Mouse (Mus musculus) stomach, embryonic 14.5 days (tissue): ENCODE data around the gene Rcan1. TPM values are rescaled to one million over a fixed set of nuclear protein-coding genes. Genes with fewer than 3 reads are reported as not detected.

Experiments
- ATAC-seq: fragments of 200-750 bp; cut with Nextera tagmentation; 2 replicates; pipeline ENCODE4 v1.8.0; 2017; ENCODE audit warnings: low read depth, moderate TSS enrichment; ENCODE audit not compliant: insufficient number of reproducible peaks, insufficient read depth, low FRiP score
- H3K27ac ChIP-seq: fragments of 300-500 bp; sonication (generic); 2 replicates; pipeline ENCODE4 v1.5.1; 2014; ENCODE audit warnings: mild to moderate bottlenecking, low read length, moderate library complexity, mixed read lengths
- H3K27me3 ChIP-seq: fragments of 300-500 bp; sonication (generic); 2 replicates; pipeline ENCODE4 v1.6.1; 2014; ENCODE audit warnings: low read length, control low read depth, mixed read lengths; ENCODE audit not compliant: control insufficient read depth, insufficient read depth
- H3K36me3 ChIP-seq: fragments of 300-500 bp; sonication (generic); 2 replicates; pipeline ENCODE4 v1.6.1; 2014; ENCODE audit warnings: mild to moderate bottlenecking, control low read depth, low read length, moderate library complexity, mixed read lengths; ENCODE audit not compliant: control insufficient read depth, insufficient read depth
- H3K4me1 ChIP-seq: fragments of 300-500 bp; sonication (generic); 2 replicates; pipeline ENCODE4 v1.6.1; 2014; ENCODE audit warnings: low read length, control low read depth, mixed read lengths; ENCODE audit not compliant: control insufficient read depth, insufficient read depth
- H3K4me2 ChIP-seq: fragments of 300-500 bp; sonication (generic); replicated peaks from 2 replicates; pipeline ENCODE4 v1.6.1; 2014; ENCODE audit warnings: low read depth, low read length, control low read depth
- H3K4me3 ChIP-seq: fragments of 300-500 bp; sonication (generic); 2 replicates; pipeline ENCODE4 v1.5.1; 2014; ENCODE audit warnings: low read depth, low read length, control low read depth
- H3K9ac ChIP-seq: fragments of 300-500 bp; sonication (generic); replicated peaks from 2 replicates; pipeline ENCODE4 v1.6.1; 2014; ENCODE audit warnings: low read depth, mild to moderate bottlenecking, control low read depth, low read length, moderate library complexity, mixed read lengths
- H3K9me3 ChIP-seq: fragments of 300-500 bp; sonication (generic); 2 replicates; pipeline ENCODE4 v1.6.1; 2016; ENCODE audit warnings: low read depth, low read length, control low read depth; ENCODE audit not compliant: control insufficient read depth
- WGBS: fragments of 180-500 bp; shearing (Covaris S2); extraction: QIAGEN DNeasy Blood & Tissue Kit; methylation state at CpG from one replicate; pipeline ENCODE4 v1.1.7; 2014; 5-methylcytosine and 5-hydroxymethylcytosine counted together
- polyA plus RNA-seq: library from polyadenylated mRNA; unstranded; fragments of >200 nt; fragmentation: Nextera tagmentation; extraction: Ambion mirVana; gene quantifications from 2 replicates; pipeline ENCODE4 v1.2.1, GENCODE M21; 2014

The Rcan1 gene
- polyA plus RNA-seq, 1 experiment from 2014 or later: 21.2 TPM

DNA sequence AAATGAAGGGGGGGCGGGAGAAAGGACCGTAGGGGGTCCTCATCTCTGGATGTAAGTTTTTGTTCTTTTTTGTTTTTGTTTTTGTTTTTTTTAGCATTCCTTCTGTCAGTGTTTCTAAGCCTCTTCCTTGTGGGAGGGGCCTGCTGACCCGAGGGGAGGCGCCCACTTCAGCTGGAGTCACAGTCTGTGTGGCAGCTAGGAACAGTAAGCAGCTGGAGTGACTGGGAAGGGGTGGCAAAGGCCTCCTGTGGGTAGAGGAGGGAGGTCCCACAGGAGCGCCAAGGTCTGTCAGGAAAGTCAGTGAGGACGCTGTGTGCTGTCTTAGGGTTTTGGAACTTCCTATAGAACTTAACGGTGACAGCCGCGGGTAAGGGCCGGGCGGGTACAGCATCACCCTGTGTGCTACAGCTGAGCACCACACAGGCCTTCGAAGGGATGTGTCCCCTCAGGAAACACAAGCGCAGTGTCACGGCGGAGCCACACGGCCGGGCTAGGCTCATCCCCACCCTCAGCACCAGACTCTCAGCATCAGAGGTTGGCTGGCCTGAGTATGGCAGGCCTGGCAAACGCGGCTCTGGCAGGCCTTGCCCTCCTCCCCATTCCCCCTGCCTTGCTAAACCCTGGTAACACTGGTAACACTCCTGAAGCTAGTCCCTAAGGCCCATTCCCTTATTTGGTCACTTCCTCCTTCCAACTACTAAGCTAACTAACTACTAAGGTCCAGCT is 58.5 kb downstream of the Rcan1 start:
- no peak overlapping the region for H3K9ac ChIP-seq
- H3K4me2 ChIP-seq: no peak overlapping the region
- no peaks in the 10 kb centered on the region for H3K27me3 ChIP-seq
- no peaks in the 10 kb centered on the region for H3K36me3 ChIP-seq
- WGBS: 82% methylated on average over 19 of the region's 19 CpGs
- ATAC-seq: no peak
- no peaks in the 10 kb centered on the region for H3K9me3 ChIP-seq
- H3K4me3 ChIP-seq: no peak overlapping the region
- H3K4me1 ChIP-seq: 0 out of 2 replicates have a peak, but pooled peaks cover 8% of the 10 kb centered on the region
- H3K27ac ChIP-seq: peak overlapping the region; percentile 27; the same call in 1 of the 2 replicates

DNA sequence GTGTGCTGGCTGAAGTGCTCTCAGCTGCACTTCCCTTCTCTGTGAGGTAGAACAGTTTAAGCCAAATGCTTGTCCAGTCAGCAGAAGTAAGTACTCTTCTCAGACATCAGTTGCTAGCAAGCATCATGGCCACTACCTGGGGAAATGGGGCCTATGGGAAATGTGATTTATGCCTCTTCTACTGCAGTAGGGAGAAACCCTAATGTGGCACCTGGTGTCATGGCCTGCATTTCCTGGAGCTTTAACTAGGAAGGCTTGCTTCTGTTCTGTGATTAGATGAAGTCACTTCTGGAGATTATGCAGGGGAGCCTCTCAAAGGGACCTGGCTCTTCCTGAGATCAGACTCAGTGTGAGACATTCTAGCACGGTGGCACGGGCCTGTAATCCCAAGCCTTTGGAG is 60.3 kb downstream of the Rcan1 start:
- H3K4me2 ChIP-seq: no peak overlapping the region
- 91% methylated on average over 2 of the region's 2 CpGs for WGBS
- H3K9ac ChIP-seq: no peak overlapping the region
- H3K27me3 ChIP-seq: no peaks in the 10 kb centered on the region
- ATAC-seq: no peak
- no peaks in the 10 kb centered on the region for H3K36me3 ChIP-seq
- no peak overlapping the region for H3K4me3 ChIP-seq
- no peak overlapping the region for H3K27ac ChIP-seq
- H3K9me3 ChIP-seq: no peaks in the 10 kb centered on the region
- H3K4me1 ChIP-seq: 0 out of 2 replicates have a peak, but pooled peaks cover 8% of the 10 kb centered on the region

DNA sequence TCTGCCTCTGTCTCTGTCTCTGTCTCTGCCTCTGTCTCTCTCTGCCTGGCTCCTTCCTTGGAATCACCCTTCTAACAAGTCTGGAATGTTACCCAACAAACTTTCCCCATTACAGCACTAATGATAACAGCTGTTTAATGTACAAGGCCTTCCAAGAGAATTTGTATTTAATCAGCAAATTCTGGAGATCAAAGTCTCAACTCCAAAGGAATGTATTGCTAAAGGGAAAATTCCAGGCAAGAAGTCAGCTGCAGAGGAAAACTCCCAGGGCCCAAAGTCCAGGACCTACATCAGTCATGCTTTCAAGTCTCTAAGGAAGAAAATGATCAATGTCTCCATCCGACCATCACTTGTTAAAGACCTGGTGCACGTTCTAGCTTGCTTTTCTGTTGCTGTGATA is 62.8 kb downstream of the Rcan1 start:
- Histone ChIP-seq H3K4me2 (no peak overlapping the region), H3K9me3 (no peaks in the 10 kb centered on the region), H3K4me1 (peaks cover 16% of the 10 kb centered on the region), H3K4me3 (no peak overlapping the region), H3K9ac (no peak overlapping the region), H3K36me3 (no peaks in the 10 kb centered on the region), H3K27ac (no peak overlapping the region), H3K27me3 (no peaks in the 10 kb centered on the region)
- 31% methylated on average over 2 of the region's 2 CpGs for whole genome bisulfite sequencing
- ATAC-seq: no peak

DNA sequence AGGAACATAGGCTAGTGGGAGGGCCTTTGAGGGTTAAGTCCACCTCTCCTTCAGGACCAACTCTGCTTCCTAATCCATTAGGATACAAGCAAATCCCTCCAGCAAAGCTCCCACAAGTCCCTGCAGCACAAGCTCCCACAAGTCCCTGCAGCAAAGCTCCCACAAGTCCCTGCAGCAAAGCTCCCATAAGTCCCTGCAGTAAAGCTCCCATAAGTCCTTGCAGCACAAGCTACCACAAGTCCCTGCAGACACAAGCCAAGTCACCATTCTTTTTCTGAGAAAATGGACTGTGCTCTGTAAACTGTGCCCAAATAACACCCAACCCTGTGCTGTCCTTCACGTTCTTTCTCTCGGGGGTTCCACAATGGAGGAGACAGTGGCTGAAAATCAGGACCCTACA is 66.5 kb downstream of the Rcan1 start:
- Histone ChIP-seq H3K4me3 (no peak overlapping the region), H3K27ac (no peak overlapping the region), H3K9me3 (no peaks in the 10 kb centered on the region), H3K9ac (no peak overlapping the region), H3K4me1 (peaks cover 33% of the 10 kb centered on the region), H3K4me2 (no peak overlapping the region), H3K27me3 (no peaks in the 10 kb centered on the region), H3K36me3 (no peaks in the 10 kb centered on the region)
- ATAC-seq: no peak
- 94% methylated on average over 2 of the region's 2 CpGs for WGBS

DNA sequence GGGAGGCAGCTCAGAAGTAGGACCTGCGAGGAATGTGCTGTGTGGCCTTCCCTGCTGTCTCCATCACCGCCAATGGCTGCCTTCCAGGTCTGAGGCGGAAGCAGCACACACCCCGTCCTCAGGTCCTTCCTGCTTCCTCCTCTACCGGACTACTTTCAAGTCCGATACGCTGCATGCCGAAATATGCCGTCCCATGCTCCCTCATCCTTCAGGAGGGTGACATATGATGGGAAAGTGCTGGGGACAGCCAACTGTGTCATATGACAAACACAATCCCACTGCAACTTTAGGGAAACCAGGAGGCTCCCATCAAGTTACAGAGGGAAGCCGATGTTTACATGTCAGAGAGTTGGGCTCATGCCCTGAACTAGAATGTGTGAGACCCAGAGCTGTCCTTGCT is 67.6 kb downstream of the Rcan1 start:
- Histone ChIP-seq H3K4me1 (peaks cover 42% of the 10 kb centered on the region), H3K4me3 (no peak overlapping the region), H3K27ac (peak overlapping the region; percentile 55; the same call in 1 of the 2 replicates), H3K36me3 (no peaks in the 10 kb centered on the region), H3K27me3 (no peaks in the 10 kb centered on the region), H3K9me3 (no peaks in the 10 kb centered on the region), H3K4me2 (no peak overlapping the region), H3K9ac (no peak overlapping the region)
- 47% methylated on average over 10 of the region's 10 CpGs for WGBS
- ATAC-seq: no peak

DNA sequence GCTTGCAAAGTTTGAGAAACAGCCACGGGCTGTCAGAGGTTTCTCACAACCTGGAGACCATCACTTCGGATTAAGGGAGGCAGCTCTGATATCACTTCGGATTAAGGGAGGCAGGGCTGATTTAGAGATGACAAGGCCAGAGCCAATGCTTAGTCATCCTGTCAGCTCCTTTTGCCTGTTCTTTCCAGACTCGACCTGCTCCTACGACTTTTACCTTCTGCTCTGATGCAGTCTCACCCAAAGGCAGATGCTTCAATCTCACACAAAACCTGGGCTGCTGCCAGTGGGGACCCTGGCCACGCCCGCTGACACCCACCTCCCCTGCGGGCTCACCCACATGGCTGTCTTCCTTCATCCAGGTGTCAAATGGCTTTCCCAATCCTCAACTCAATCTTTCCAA is 68.5 kb downstream of the Rcan1 start:
- H3K27me3 ChIP-seq: no peaks in the 10 kb centered on the region
- no peak overlapping the region for H3K4me2 ChIP-seq
- H3K9me3 ChIP-seq: no peaks in the 10 kb centered on the region
- H3K4me3 ChIP-seq: no peak overlapping the region
- H3K27ac ChIP-seq: peak overlapping the region; percentile 55; the same call in 1 of the 2 replicates
- ATAC-seq: no peak
- no peaks in the 10 kb centered on the region for H3K36me3 ChIP-seq
- H3K4me1 ChIP-seq: peaks cover 47% of the 10 kb centered on the region
- 23% methylated on average over 8 of the region's 8 CpGs for WGBS
- peak overlapping the region; percentile 15; the same call in 1 of the 2 replicates for H3K9ac ChIP-seq

DNA sequence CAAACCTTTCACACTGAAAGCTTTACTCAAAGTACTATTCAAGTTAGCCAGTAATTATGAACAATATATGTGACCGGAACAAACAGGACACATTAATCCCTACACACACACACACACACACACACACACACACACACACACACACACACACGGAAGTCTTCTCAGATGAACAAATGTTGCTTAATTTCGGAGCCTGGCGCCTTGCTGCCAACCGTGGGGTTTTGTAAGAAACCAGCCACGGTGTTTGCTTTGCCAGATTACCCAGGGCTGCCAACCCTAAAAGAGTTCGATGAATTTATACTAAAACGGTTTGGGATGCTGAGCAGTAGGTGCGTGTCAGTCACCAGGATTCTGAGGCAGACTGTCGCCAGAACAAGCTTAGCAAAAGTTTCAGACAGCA is 69.5 kb downstream of the Rcan1 start:
- no peak overlapping the region for H3K4me3 ChIP-seq
- 51% methylated on average over 10 of the region's 10 CpGs for WGBS
- H3K27me3 ChIP-seq: no peaks in the 10 kb centered on the region
- H3K4me1 ChIP-seq: peaks cover 47% of the 10 kb centered on the region
- no peak overlapping the region for H3K27ac ChIP-seq
- peaks cover 9% of the 10 kb centered on the region for H3K36me3 ChIP-seq
- no peak for ATAC-seq
- H3K4me2 ChIP-seq: no peak overlapping the region
- H3K9ac ChIP-seq: no peak overlapping the region
- H3K9me3 ChIP-seq: no peaks in the 10 kb centered on the region

DNA sequence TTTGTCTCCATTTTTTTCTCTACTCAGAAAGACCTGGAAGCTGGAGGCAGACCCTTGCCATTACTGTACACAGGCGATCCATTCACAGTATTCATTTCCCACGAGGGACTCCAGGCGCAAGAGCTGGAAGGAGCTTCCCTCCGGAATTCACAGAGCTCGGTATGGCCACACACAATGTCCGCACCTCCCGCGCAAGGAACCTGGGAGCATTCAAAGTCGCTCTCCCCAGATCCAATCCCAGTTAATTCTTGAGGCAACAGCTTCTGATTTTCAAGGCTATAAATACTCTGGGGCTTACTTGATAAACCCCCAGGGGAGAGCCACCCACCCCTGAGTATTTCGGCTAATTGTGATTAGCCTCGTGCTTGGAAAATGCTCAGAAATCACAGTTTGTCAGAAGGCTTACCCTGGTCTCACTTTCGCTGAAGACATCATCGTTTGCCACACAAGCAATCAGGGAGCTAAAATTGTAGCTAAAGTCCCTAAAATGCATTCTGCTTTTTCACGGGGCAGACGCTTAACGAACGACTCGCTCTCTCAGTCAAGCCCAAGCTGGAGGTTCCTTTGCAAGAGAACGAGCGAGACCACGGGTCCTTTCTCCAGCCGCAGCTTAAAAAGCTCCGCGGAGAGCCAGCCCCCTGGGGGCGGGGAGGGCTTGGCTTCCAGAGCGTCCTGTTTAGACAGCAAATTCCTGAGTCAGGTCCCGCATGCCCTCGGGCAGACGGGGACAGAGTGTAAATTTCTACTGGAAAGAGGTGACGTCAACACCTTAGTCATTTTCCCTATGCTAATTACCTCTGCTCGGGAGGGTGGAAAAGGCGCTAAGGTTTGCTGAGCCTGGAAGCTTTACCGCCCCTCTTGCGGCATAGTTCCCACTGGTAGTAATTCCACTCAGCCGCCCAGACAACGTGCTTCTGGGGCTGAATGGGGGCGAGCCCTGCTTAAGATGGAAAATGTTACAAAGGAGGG is 70.9 kb downstream of the Rcan1 start:
- WGBS: under 1% methylated on average over 37 of the region's 37 CpGs
- Histone ChIP-seq H3K4me1 (peaks cover 47% of the 10 kb centered on the region), H3K9ac (peak overlapping the region; percentile 2; the same call in 1 of the 2 replicates), H3K36me3 (peaks cover 15% of the 10 kb centered on the region), H3K4me3 (peak overlapping the region; percentile 37), H3K4me2 (peak overlapping the region; percentile 77), H3K27me3 (no peaks in the 10 kb centered on the region), H3K27ac (peak overlapping the region; percentile 52; the same call in 1 of the 2 replicates), H3K9me3 (no peaks in the 10 kb centered on the region)
- peak; percentile 85 for ATAC-seq
